Mouse (Mus musculus) heart, embryonic 13.5 days (tissue): ENCODE data around the gene Ppp1r7. TPM values are rescaled to one million over a fixed set of nuclear protein-coding genes. Genes with fewer than 3 reads are reported as not detected.
"Not testable (repeated sequence)": the region's sequence is repeated elsewhere in the genome, so short reads cannot be mapped to it uniquely, and the experiment has no call there.

ENCODE experiments used
- ATAC-seq: fragments of 200-750 bp; cut with Nextera tagmentation; 2 replicates; pipeline ENCODE4 v1.8.0; 2017; ENCODE audit warnings: moderate TSS enrichment; ENCODE audit not compliant: insufficient number of reproducible peaks, low FRiP score, low TSS enrichment; ENCODE audit errors: extremely low read depth
- H3K27ac ChIP-seq: fragments of 300-500 bp; sonication (generic); replicated peaks from 2 replicates; pipeline ENCODE4 v1.5.1; 2015; ENCODE audit warnings: moderate library complexity, mild to moderate bottlenecking, inconsistent platforms
- H3K27me3 ChIP-seq: fragments of 300-500 bp; sonication (generic); replicated peaks from 2 replicates; pipeline ENCODE4 v1.6.1; 2015; ENCODE audit warnings: mild to moderate bottlenecking, inconsistent platforms
- H3K36me3 ChIP-seq: fragments of 300-500 bp; sonication (generic); 2 replicates; pipeline ENCODE4 v1.6.1; 2015; ENCODE audit warnings: mild to moderate bottlenecking, inconsistent platforms
- H3K4me1 ChIP-seq: fragments of 300-500 bp; sonication (generic); 2 replicates; pipeline ENCODE4 v1.6.1; 2015; ENCODE audit warnings: inconsistent platforms
- H3K4me2 ChIP-seq: fragments of 300-500 bp; sonication (generic); 2 replicates; pipeline ENCODE4 v1.6.1; 2015; ENCODE audit warnings: inconsistent platforms, mild to moderate bottlenecking, moderate library complexity
- H3K4me3 ChIP-seq: fragments of 300-500 bp; sonication (generic); 2 replicates; pipeline ENCODE4 v1.5.1; 2015; ENCODE audit warnings: moderate library complexity, mild to moderate bottlenecking, inconsistent platforms
- H3K9ac ChIP-seq: fragments of 300-500 bp; sonication (generic); 2 replicates; pipeline ENCODE4 v1.6.1; 2015; ENCODE audit warnings: inconsistent platforms, mild to moderate bottlenecking, moderate library complexity
- H3K9me3 ChIP-seq: fragments of 300-500 bp; sonication (generic); 2 replicates; pipeline ENCODE4 v1.6.1; 2016; ENCODE audit warnings: inconsistent platforms
- WGBS: fragments of 180-500 bp; shearing (Covaris S2); methylation state at CpG from one replicate; pipeline ENCODE4 v1.1.7; 2015; ENCODE audit warnings: mixed read lengths; 5-methylcytosine and 5-hydroxymethylcytosine counted together
- polyA plus RNA-seq: library from polyadenylated mRNA; unstranded; fragments of >200 nt; fragmentation: Nextera tagmentation; extraction: Ambion mirVana; gene quantifications from 2 replicates; pipeline ENCODE4 v1.2.1, GENCODE M21; 2015

Gene Ppp1r7
- polyA plus RNA-seq = 49.2 and 51.8 TPM in 2 replicates

GRCm38 (mm10) chr1:93342648-93343503 is at the start of gene Ppp1r7, which contains the start of gene Pask:
Ppp1r7 (plus strand) TSS chr1:93342854.
Pask (minus strand) TSS chr1:93343482.
- peak within 1 kb of the TSS; percentile 86 for H3K4me3 ChIP-seq
- H3K9me3 ChIP-seq = no peaks in the 10 kb centered on the region
- ATAC-seq = peak; percentile 82
- no peaks in the 10 kb centered on the region for H3K27me3 ChIP-seq
- peaks cover 16% of the 10 kb centered on the region for H3K36me3 ChIP-seq
- peaks cover 15% of the 10 kb centered on the region for H3K4me1 ChIP-seq
- peak within 1 kb of the TSS; percentile 67 for H3K27ac ChIP-seq
- H3K9ac ChIP-seq = peak within 1 kb of the TSS; percentile 91
- peak within 1 kb of the TSS; percentile 91 for H3K4me2 ChIP-seq
- WGBS = under 1% methylated on average over 63 of the region's 63 CpGs

DNA sequence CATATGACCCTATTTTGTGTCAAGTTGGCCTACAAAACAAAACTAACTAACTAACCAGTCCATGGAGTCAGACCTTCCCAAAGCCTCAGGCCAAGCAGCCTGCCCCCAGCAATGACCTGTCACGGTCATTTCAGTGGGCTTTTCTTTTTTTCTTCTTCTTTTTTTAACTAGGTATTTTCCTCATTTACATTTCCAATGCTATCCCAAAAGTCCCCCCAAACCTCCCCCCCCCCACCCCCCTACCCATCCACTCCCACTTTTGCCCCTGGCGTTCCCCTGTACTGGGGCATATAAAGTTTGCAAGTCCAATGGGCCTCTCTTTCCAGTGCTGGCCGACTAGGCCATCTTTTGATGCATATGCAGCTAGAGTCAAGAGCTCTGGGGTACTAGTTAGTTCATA is 48.2 kb upstream of the Ppp1r7 start:
- H3K36me3 ChIP-seq = peaks cover 47% of the 10 kb centered on the region
- not testable (repeated sequence) for H3K4me3 ChIP-seq, H3K9ac ChIP-seq, H3K4me1 ChIP-seq, H3K27ac ChIP-seq, H3K9me3 ChIP-seq, H3K4me2 ChIP-seq, ATAC-seq, H3K27me3 ChIP-seq
- 87% methylated on average over 3 of the region's 3 CpGs for WGBS

GRCm38 (mm10) chr1:93299791-93300190 is 42.9 kb upstream of the Ppp1r7 start:
- no peaks in the 10 kb centered on the region for H3K27me3 ChIP-seq
- no peak overlapping the region for H3K4me2 ChIP-seq
- 75% methylated on average over 4 of the region's 4 CpGs for WGBS
- ATAC-seq = no peak
- H3K4me3 ChIP-seq = no peak overlapping the region
- no peaks in the 10 kb centered on the region for H3K9me3 ChIP-seq
- peaks cover 92% of the 10 kb centered on the region for H3K36me3 ChIP-seq
- H3K9ac ChIP-seq = no peak overlapping the region
- H3K4me1 ChIP-seq = peaks cover 5% of the 10 kb centered on the region
- no peak overlapping the region for H3K27ac ChIP-seq

GRCm38 (mm10) chr1:93300578-93300977 is 42.1 kb upstream of the Ppp1r7 start:
- Histone ChIP-seq H3K4me3 (no peak overlapping the region), H3K9me3 (no peaks in the 10 kb centered on the region), H3K4me2 (no peak overlapping the region), H3K4me1 (peaks cover 10% of the 10 kb centered on the region), H3K27me3 (no peaks in the 10 kb centered on the region), H3K9ac (no peak overlapping the region), H3K27ac (no peak overlapping the region), H3K36me3 (peaks cover 90% of the 10 kb centered on the region)
- WGBS = 65% methylated on average over 3 of the region's 3 CpGs
- no peak for ATAC-seq

GRCm38 (mm10) chr1:93305581-93306337 is 36.9 kb upstream of the Ppp1r7 start, which contains the start of gene Mterf4:
Mterf4 (minus strand) TSS chr1:93305915.
- peaks cover 15% of the 10 kb centered on the region for H3K4me1 ChIP-seq
- 0 out of 2 replicates have a peak, but pooled peaks have one; percentile 25 for ATAC-seq
- peak within 1 kb of the TSS; percentile 92 for H3K9ac ChIP-seq
- H3K36me3 ChIP-seq = peaks cover 52% of the 10 kb centered on the region
- no peaks in the 10 kb centered on the region for H3K27me3 ChIP-seq
- peak within 1 kb of the TSS; percentile 94 for H3K4me3 ChIP-seq
- H3K4me2 ChIP-seq = peak within 1 kb of the TSS; percentile 89
- no peaks in the 10 kb centered on the region for H3K9me3 ChIP-seq
- 8% methylated on average over 36 of the region's 36 CpGs for WGBS
- H3K27ac ChIP-seq = peak within 1 kb of the TSS; percentile 32; the same call in 1 of the 2 replicates

DNA sequence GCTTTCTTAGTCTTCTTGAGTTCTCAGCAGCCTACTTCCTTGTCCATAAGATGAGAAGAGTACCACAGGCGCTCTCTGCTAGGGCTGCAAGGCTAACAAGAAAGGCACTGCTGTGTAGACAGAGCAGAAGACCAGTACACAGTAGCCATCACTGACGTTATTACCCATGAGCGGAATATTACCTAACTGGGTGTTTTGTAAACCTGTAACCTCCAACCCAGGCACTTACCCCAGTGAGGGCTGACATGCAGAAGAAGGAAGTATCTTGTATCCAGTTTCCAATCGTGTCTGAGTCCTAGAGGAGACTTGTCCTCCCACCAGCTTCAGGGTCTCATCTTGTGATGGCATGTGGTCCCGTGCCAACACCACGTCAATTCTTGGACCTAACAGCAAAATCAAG is 18.7 kb upstream of the Ppp1r7 start:
- peaks cover 89% of the 10 kb centered on the region for H3K36me3 ChIP-seq
- no peak overlapping the region for H3K27ac ChIP-seq
- no peaks in the 10 kb centered on the region for H3K27me3 ChIP-seq
- H3K9ac ChIP-seq = no peak overlapping the region
- H3K4me1 ChIP-seq = no peaks in the 10 kb centered on the region
- no peak overlapping the region for H3K4me2 ChIP-seq
- ATAC-seq = no peak
- no peaks in the 10 kb centered on the region for H3K9me3 ChIP-seq
- no peak overlapping the region for H3K4me3 ChIP-seq
- 90% methylated on average over 6 of the region's 6 CpGs for WGBS

GRCm38 (mm10) chr1:93326446-93326845 is 16.2 kb upstream of the Ppp1r7 start:
- ATAC-seq = no peak
- Histone ChIP-seq H3K27me3 (no peaks in the 10 kb centered on the region), H3K9ac (no peak overlapping the region), H3K9me3 (no peaks in the 10 kb centered on the region), H3K4me3 (no peak overlapping the region), H3K4me1 (no peaks in the 10 kb centered on the region), H3K27ac (no peak overlapping the region), H3K4me2 (no peak overlapping the region), H3K36me3 (peaks cover 78% of the 10 kb centered on the region)
- WGBS = 77% methylated on average over 3 of the region's 3 CpGs

- Histone ChIP-seq H3K27ac (no peak overlapping the region), H3K27me3 (no peaks in the 10 kb centered on the region), H3K4me1 (no peaks in the 10 kb centered on the region), H3K4me3 (no peak overlapping the region), H3K36me3 (peaks cover 59% of the 10 kb centered on the region), H3K4me2 (no peak overlapping the region), H3K9me3 (no peaks in the 10 kb centered on the region), H3K9ac (no peak overlapping the region)
- 73% methylated on average over 2 of the region's 2 CpGs for WGBS
- ATAC-seq = no peak
These were observed 8.0 kb upstream of the Ppp1r7 start for GRCm38 (mm10) chr1:93334621-93335020.

GRCm38 (mm10) chr1:93343504-93344047 is 922 bp downstream of the Ppp1r7 start:
- under 1% methylated on average over 39 of the region's 39 CpGs for WGBS
- H3K27ac ChIP-seq = peak overlapping the region; percentile 67
- H3K9me3 ChIP-seq = no peaks in the 10 kb centered on the region
- peak; percentile 91 for ATAC-seq
- H3K4me1 ChIP-seq = peaks cover 15% of the 10 kb centered on the region
- H3K27me3 ChIP-seq = no peaks in the 10 kb centered on the region
- peak overlapping the region; percentile 86 for H3K4me3 ChIP-seq
- H3K9ac ChIP-seq = peak overlapping the region; percentile 91
- H3K4me2 ChIP-seq = peak overlapping the region; percentile 91
- peaks cover 23% of the 10 kb centered on the region for H3K36me3 ChIP-seq

- Histone ChIP-seq H3K9me3 (no peaks in the 10 kb centered on the region), H3K27ac (no peak overlapping the region), H3K36me3 (peaks cover 59% of the 10 kb centered on the region), H3K27me3 (no peaks in the 10 kb centered on the region), H3K4me1 (peaks cover 7% of the 10 kb centered on the region), H3K9ac (no peak overlapping the region), H3K4me3 (no peak overlapping the region), H3K4me2 (no peak overlapping the region)
- ATAC-seq = no peak
- 90% methylated on average over 5 of the region's 5 CpGs for WGBS
These were observed 4.5 kb downstream of the Ppp1r7 start for GRCm38 (mm10) chr1:93347176-93347575.

GRCm38 (mm10) chr1:93349701-93350100 is 7.0 kb downstream of the Ppp1r7 start:
- Histone ChIP-seq H3K4me2 (no peak overlapping the region), H3K4me3 (no peak overlapping the region), H3K36me3 (peaks cover 84% of the 10 kb centered on the region), H3K9ac (0 out of 2 replicates have a peak overlapping the region, but pooled peaks have one; percentile 10), H3K4me1 (peaks cover under 1% of the 10 kb centered on the region; the same call in 1 of the 2 replicates), H3K9me3 (no peaks in the 10 kb centered on the region), H3K27ac (no peak overlapping the region), H3K27me3 (no peaks in the 10 kb centered on the region)
- 58% methylated on average over 4 of the region's 4 CpGs for WGBS
- no peak for ATAC-seq
